Mouse (Mus musculus) urinary bladder, postnatal 36 days (tissue): ENCODE results near the gene Snap47.
A peak's percentile ranks its signal among the peaks of the same experiment; 100 is the strongest.

ENCODE experiments used
- DNase-seq, 2 experiments: peaks; one replicate each; pipeline ENCODE4 v3.0.0; 2022; ENCODE audit warnings: low spot score in 2 of 2, mixed read lengths in 1 of 2

Gene Snap47

GRCm38 (mm10) chr11:59451086-59451485, at the start of gene Snap47:
TSS of gene Snap47 (minus strand) at chr11:59451186.
- no peak for DNase-seq

- no peak for DNase-seq
These were observed 46.8 kb upstream of the Snap47 start for GRCm38 (mm10) chr11:59497747-59498146.

- no peak for DNase-seq
These were observed 45.8 kb upstream of the Snap47 start for GRCm38 (mm10) chr11:59496672-59497310.

- no peak for DNase-seq
These were observed 35.2 kb upstream of the Snap47 start for GRCm38 (mm10) chr11:59486222-59486621.

- DNase-seq, result no peak
These were observed 34.7 kb upstream of the Snap47 start for GRCm38 (mm10) chr11:59485641-59486040.

GRCm38 (mm10) chr11:59483212-59483611, 32.2 kb upstream of the Snap47 start:
- DNase-seq, result peak in 1 of 2 experiments; percentile 26

- no peak for DNase-seq
These were observed 26.3 kb upstream of the Snap47 start for GRCm38 (mm10) chr11:59477240-59477639.

- peak; percentile 86 to 92 for DNase-seq
These were observed 21.3 kb upstream of the Snap47 start, which contains the start of gene Zfp867 for GRCm38 (mm10) chr11:59472326-59472677. TSS of gene Zfp867 (minus strand) at chr11:59472474.

GRCm38 (mm10) chr11:59471413-59472325, 20.7 kb upstream of the Snap47 start:
- peak in 1 of 2 experiments; percentile 8 for DNase-seq

GRCm38 (mm10) chr11:59460459-59460858, 9.5 kb upstream of the Snap47 start:
- no peak for DNase-seq

GRCm38 (mm10) chr11:59458973-59459372, 8.0 kb upstream of the Snap47 start:
- DNase-seq, result peak; percentile 78

GRCm38 (mm10) chr11:59456891-59457290, 5.9 kb upstream of the Snap47 start:
- no peak for DNase-seq

- no peak for DNase-seq
These were observed 5.4 kb upstream of the Snap47 start for GRCm38 (mm10) chr11:59456346-59456745.

- no peak for DNase-seq
These were observed 685 bp downstream of the Snap47 start for GRCm38 (mm10) chr11:59450230-59450771.

GRCm38 (mm10) chr11:59449741-59450229, 1.2 kb downstream of the Snap47 start, which contains the start of gene Jmjd4:
TSS of gene Jmjd4 (plus strand) at chr11:59450045.
- peak; percentile 90 to 91 for DNase-seq

- DNase-seq, result no peak
These were observed 7.9 kb downstream of the Snap47 start for GRCm38 (mm10) chr11:59443102-59443501.

GRCm38 (mm10) chr11:59437954-59438353, 13.0 kb downstream of the Snap47 start:
- DNase-seq, result no peak

GRCm38 (mm10) chr11:59432261-59432660, 18.7 kb downstream of the Snap47 start:
- no peak for DNase-seq

GRCm38 (mm10) chr11:59429959-59430358, 21.0 kb downstream of the Snap47 start:
- no peak for DNase-seq

GRCm38 (mm10) chr11:59428057-59428660, 22.8 kb downstream of the Snap47 start:
- DNase-seq, result no peak

- no peak for DNase-seq
These were observed 25.3 kb downstream of the Snap47 start for GRCm38 (mm10) chr11:59425671-59426101.
